Mouse (Mus musculus) forebrain, postnatal 0 days (tissue): ENCODE data around the gene Fos. TPM values are rescaled to one million over a fixed set of nuclear protein-coding genes. Genes with fewer than 3 reads are reported as not detected.

Experiments used
- ATAC-seq: fragments of 200-750 bp; cut with Nextera tagmentation; 2 replicates; pipeline ENCODE4 v1.8.0; 2017; ENCODE audit warnings: mild to moderate bottlenecking, moderate library complexity
- DNase-seq: peaks from one replicate; pipeline ENCODE4 v3.0.0-alpha.2; 2015
- H3K27ac ChIP-seq: fragments of 300-500 bp; sonication (generic); 2 replicates; pipeline ENCODE4 v1.5.1; 2014; ENCODE audit warnings: low read depth, mild to moderate bottlenecking, antibody characterized with exemption, low read length, moderate library complexity, mixed read lengths
- H3K27me3 ChIP-seq: fragments of 300-500 bp; sonication (generic); 2 replicates; pipeline ENCODE4 v1.6.1; 2014; ENCODE audit warnings: mild to moderate bottlenecking, low read length, mixed read lengths; ENCODE audit not compliant: insufficient read depth
- H3K36me3 ChIP-seq: fragments of 300-500 bp; sonication (generic); 2 replicates; pipeline ENCODE4 v1.6.1; 2014; ENCODE audit warnings: mild to moderate bottlenecking, moderate library complexity; ENCODE audit not compliant: insufficient read depth
- H3K4me1 ChIP-seq: fragments of 300-500 bp; sonication (generic); 2 replicates; pipeline ENCODE4 v1.6.1; 2014; ENCODE audit warnings: antibody characterized with exemption; ENCODE audit not compliant: insufficient read depth
- H3K4me2 ChIP-seq: fragments of 300-500 bp; sonication (generic); 2 replicates; pipeline ENCODE4 v1.6.1; 2014; ENCODE audit warnings: low read depth, mild to moderate bottlenecking, moderate library complexity
- H3K4me3 ChIP-seq: fragments of 300-500 bp; sonication (generic); 2 replicates; pipeline ENCODE4 v1.5.1; 2014; ENCODE audit warnings: low read depth, low read length, mixed read lengths
- H3K9ac ChIP-seq: fragments of 300-500 bp; sonication (generic); 2 replicates; pipeline ENCODE4 v1.6.1; 2014; ENCODE audit warnings: mild to moderate bottlenecking
- H3K9me3 ChIP-seq: fragments of 300-500 bp; sonication (generic); 2 replicates; pipeline ENCODE4 v1.6.1; 2016; ENCODE audit warnings: low read length
- CTCF ChIP-seq: sonication (generic); IDR thresholded peaks from 2 replicates; pipeline ENCODE4 v1.5.1; 2016; ENCODE audit warnings: antibody characterized with exemption, control low read depth, low read depth
- WGBS: fragments of 180-500 bp; shearing (Covaris S2); extraction: QIAGEN DNeasy Blood & Tissue Kit; methylation state at CpG from one replicate; pipeline ENCODE4 v1.1.7; 2014; 5-methylcytosine and 5-hydroxymethylcytosine counted together
- polyA plus RNA-seq: library from polyadenylated mRNA; unstranded; fragments of >200 nt; fragmentation: Nextera tagmentation; extraction: Ambion mirVana; gene quantifications from 2 replicates; pipeline ENCODE4 v1.2.1, GENCODE M21; 2015
- total RNA-seq: library from RNA; depleted of rRNA; stranded (reverse); fragments of >200 nt; gene quantifications from 2 replicates; pipeline ENCODE4 v1.2.3, GENCODE M21; 2014

Gene Fos
- total and polyA plus RNA-seq, 2 experiments from 2014 or later: 9.3 to 18.0 TPM

GRCm38 (mm10) chr12:85472656-85473410, 857 bp upstream of the Fos start:
- Histone ChIP-seq H3K27ac (peak overlapping the region; percentile 62; the same call in 1 of the 2 replicates), H3K36me3 (no peaks in the 10 kb centered on the region), H3K4me2 (peak overlapping the region; percentile 98), H3K27me3 (peaks cover 10% of the 10 kb centered on the region; the same call in 1 of the 2 replicates), H3K4me1 (0 out of 2 replicates have a peak, but pooled peaks cover 5% of the 10 kb centered on the region), H3K9me3 (no peaks in the 10 kb centered on the region), H3K9ac (peak overlapping the region; percentile 54; the same call in 1 of the 2 replicates), H3K4me3 (peak overlapping the region; percentile 50)
- DNase-seq: peak; percentile 22
- 1% methylated on average over 23 of the region's 23 CpGs for WGBS
- TF ChIP-seq CTCF: peak; percentile 24; the same call in 1 of the 2 replicates
- no peak for ATAC-seq

- Histone ChIP-seq H3K4me1 (0 out of 2 replicates have a peak, but pooled peaks cover 5% of the 10 kb centered on the region), H3K36me3 (no peaks in the 10 kb centered on the region), H3K27ac (0 out of 2 replicates have a peak overlapping the region, but pooled peaks have one; percentile 9), H3K4me2 (peak overlapping the region; percentile 98), H3K9me3 (no peaks in the 10 kb centered on the region), H3K27me3 (peaks cover 10% of the 10 kb centered on the region; the same call in 1 of the 2 replicates), H3K9ac (peak overlapping the region; percentile 46), H3K4me3 (peak overlapping the region; percentile 50)
- DNase-seq: peak; percentile 83
- WGBS: 2% methylated on average over 48 of the region's 49 CpGs
- ATAC-seq: peak; percentile 54
- no peak for TF ChIP-seq CTCF
These were observed 875 bp downstream of the Fos start for GRCm38 (mm10) chr12:85474298-85475231.

GRCm38 (mm10) chr12:85475232-85475919, 1.7 kb downstream of the Fos start:
- no peak for ATAC-seq

GRCm38 (mm10) chr12:85475920-85476828, 2.5 kb downstream of the Fos start:
- Histone ChIP-seq H3K4me1 (0 out of 2 replicates have a peak, but pooled peaks cover 5% of the 10 kb centered on the region), H3K36me3 (no peaks in the 10 kb centered on the region), H3K27me3 (peaks cover 10% of the 10 kb centered on the region; the same call in 1 of the 2 replicates), H3K4me2 (peak overlapping the region; percentile 98), H3K27ac (no peak overlapping the region), H3K4me3 (peak overlapping the region; percentile 50; the same call in 1 of the 2 replicates), H3K9me3 (no peaks in the 10 kb centered on the region), H3K9ac (no peak overlapping the region)
- TF ChIP-seq CTCF: no peak
- WGBS: 35% methylated on average over 23 of the region's 23 CpGs
- DNase-seq (no peak), ATAC-seq (no peak)

More at GRCm38 (mm10) chr12:85475232-85475919, 1.7 kb downstream of the Fos start:
- DNase-seq: peak; percentile 24
- H3K4me1 ChIP-seq: 0 out of 2 replicates have a peak, but pooled peaks cover 5% of the 10 kb centered on the region
- peak overlapping the region; percentile 98 for H3K4me2 ChIP-seq
- 9% methylated on average over 16 of the region's 16 CpGs for WGBS
- H3K27me3 ChIP-seq: peaks cover 10% of the 10 kb centered on the region; the same call in 1 of the 2 replicates
- no peak overlapping the region for H3K27ac ChIP-seq
- H3K9ac ChIP-seq: no peak overlapping the region; the same call in 1 of the 2 replicates
- no peaks in the 10 kb centered on the region for H3K9me3 ChIP-seq
- no peak for TF ChIP-seq CTCF
- peak overlapping the region; percentile 50 for H3K4me3 ChIP-seq
- H3K36me3 ChIP-seq: no peaks in the 10 kb centered on the region

GRCm38 (mm10) chr12:85477219-85477618, 3.5 kb downstream of the Fos start:
- H3K9ac ChIP-seq: no peak overlapping the region
- DNase-seq: no peak
- ATAC-seq: no peak
- H3K36me3 ChIP-seq: no peaks in the 10 kb centered on the region
- H3K27me3 ChIP-seq: peaks cover 10% of the 10 kb centered on the region; the same call in 1 of the 2 replicates
- no peak overlapping the region for H3K4me2 ChIP-seq
- no peak for TF ChIP-seq CTCF
- no peak overlapping the region for H3K27ac ChIP-seq
- no peaks in the 10 kb centered on the region for H3K9me3 ChIP-seq
- no peak overlapping the region for H3K4me3 ChIP-seq
- 0 out of 2 replicates have a peak, but pooled peaks cover 3% of the 10 kb centered on the region for H3K4me1 ChIP-seq
- 80% methylated on average over 4 of the region's 4 CpGs for WGBS
